Mouse (Mus musculus): ENCODE data around the gene Adcy5. TPM values are rescaled to one million over a fixed set of nuclear protein-coding genes. Genes with fewer than 3 reads are reported as not detected.

Adcy5 gene
- total RNA-seq, 2 experiments from 2014 or later = 4.7 to 5.9 TPM

- no peak for DNase-seq (ENCODE audit: low spot score in 2 of 2)
Observed at GRCm38 (mm10) chr16:35200432-35201142, 45.9 kb downstream of the Adcy5 start.

- DNase-seq (ENCODE audit: low spot score in 2 of 2) = no peak
Observed at GRCm38 (mm10) chr16:35201281-35201680, 46.6 kb downstream of the Adcy5 start.

GRCm38 (mm10) chr16:35203511-35203910, 48.8 kb downstream of the Adcy5 start:
- DNase-seq (ENCODE audit: low spot score in 2 of 2) = no peak

GRCm38 (mm10) chr16:35205681-35206080, 51.0 kb downstream of the Adcy5 start:
- DNase-seq (ENCODE audit: low spot score in 2 of 2) = no peak

- DNase-seq (ENCODE audit: low spot score in 2 of 2) = no peak
Observed at GRCm38 (mm10) chr16:35206426-35206825, 51.7 kb downstream of the Adcy5 start.

GRCm38 (mm10) chr16:35208796-35209195, 54.1 kb downstream of the Adcy5 start:
- no peak for DNase-seq (ENCODE audit: low spot score in 2 of 2)

GRCm38 (mm10) chr16:35209753-35210152, 55.1 kb downstream of the Adcy5 start:
- DNase-seq (ENCODE audit: low spot score in 2 of 2) = no peak

- no peak for DNase-seq (ENCODE audit: low spot score in 2 of 2)
Observed at GRCm38 (mm10) chr16:35215047-35215446, 60.4 kb downstream of the Adcy5 start.

- DNase-seq (ENCODE audit: low spot score in 2 of 2) = peak in 1 of 2 experiments; percentile 53
Observed at GRCm38 (mm10) chr16:35215498-35215897, 60.8 kb downstream of the Adcy5 start.

- DNase-seq (ENCODE audit: low spot score in 2 of 2) = no peak
Observed at GRCm38 (mm10) chr16:35216826-35217491, 62.3 kb downstream of the Adcy5 start.

- no peak for DNase-seq (ENCODE audit: low spot score in 2 of 2)
Observed at GRCm38 (mm10) chr16:35220412-35220811, 65.7 kb downstream of the Adcy5 start.

GRCm38 (mm10) chr16:35221581-35221980, 66.9 kb downstream of the Adcy5 start:
- DNase-seq (ENCODE audit: low spot score in 2 of 2) = no peak

- DNase-seq (ENCODE audit: low spot score in 2 of 2) = no peak
Observed at GRCm38 (mm10) chr16:35223930-35224329, 69.3 kb downstream of the Adcy5 start.

- DNase-seq (ENCODE audit: low spot score in 2 of 2) = no peak
Observed at GRCm38 (mm10) chr16:35224716-35225115, 70.0 kb downstream of the Adcy5 start.

- no peak for DNase-seq (ENCODE audit: low spot score in 2 of 2)
Observed at GRCm38 (mm10) chr16:35229582-35229981, 74.9 kb downstream of the Adcy5 start.

- DNase-seq (ENCODE audit: low spot score in 2 of 2) = no peak
Observed at GRCm38 (mm10) chr16:35232153-35232750, 77.6 kb downstream of the Adcy5 start.

GRCm38 (mm10) chr16:35233329-35233728, 78.7 kb downstream of the Adcy5 start:
- no peak for DNase-seq (ENCODE audit: low spot score in 2 of 2)

- DNase-seq (ENCODE audit: low spot score in 2 of 2) = no peak
Observed at GRCm38 (mm10) chr16:35237091-35237490, 82.4 kb downstream of the Adcy5 start.

- DNase-seq (ENCODE audit: low spot score in 2 of 2) = no peak
Observed at GRCm38 (mm10) chr16:35239318-35239965, 84.8 kb downstream of the Adcy5 start.

- DNase-seq (ENCODE audit: low spot score in 2 of 2) = no peak
Observed at GRCm38 (mm10) chr16:35239966-35240730, 85.5 kb downstream of the Adcy5 start.

- no peak for DNase-seq (ENCODE audit: low spot score in 2 of 2)
Observed at GRCm38 (mm10) chr16:35247364-35247763, 92.7 kb downstream of the Adcy5 start.
